Mouse (Mus musculus) NIH3T3 (cell line): ENCODE data around the gene Brca2.
A peak's percentile ranks its signal among the peaks of the same experiment; 100 is the strongest.

ENCODE experiments used
- DNase-seq: peaks from one replicate; pipeline ENCODE4 v3.0.0-alpha.2; 2012; ENCODE audit warnings: low read depth

Gene Brca2

GRCm38 (mm10) chr5:150564426-150564825, 42.0 kb downstream of the Brca2 start:
- DNase-seq, result no peak

GRCm38 (mm10) chr5:150566226-150566625, 43.8 kb downstream of the Brca2 start:
- no peak for DNase-seq

- DNase-seq, result no peak
Measured at GRCm38 (mm10) chr5:150566971-150567370, 44.5 kb downstream of the Brca2 start.

GRCm38 (mm10) chr5:150570496-150571219, 48.2 kb downstream of the Brca2 start:
- DNase-seq, result peak; percentile 25

- peak; percentile 55 for DNase-seq
Measured at GRCm38 (mm10) chr5:150574403-150574802, 52.0 kb downstream of the Brca2 start.

GRCm38 (mm10) chr5:150574885-150575284, 52.5 kb downstream of the Brca2 start:
- DNase-seq, result no peak

- no peak for DNase-seq
Measured at GRCm38 (mm10) chr5:150576832-150577231, 54.4 kb downstream of the Brca2 start.

GRCm38 (mm10) chr5:150578613-150579171, 56.3 kb downstream of the Brca2 start:
- peak; percentile 87 for DNase-seq

GRCm38 (mm10) chr5:150581180-150581579, 58.8 kb downstream of the Brca2 start:
- no peak for DNase-seq

GRCm38 (mm10) chr5:150583181-150583580, 60.8 kb downstream of the Brca2 start:
- no peak for DNase-seq

GRCm38 (mm10) chr5:150583622-150584336, 61.3 kb downstream of the Brca2 start:
- peak; percentile 52 for DNase-seq

- no peak for DNase-seq
Measured at GRCm38 (mm10) chr5:150584337-150584729, 61.9 kb downstream of the Brca2 start.

- DNase-seq, result no peak
Measured at GRCm38 (mm10) chr5:150589945-150590344, 67.5 kb downstream of the Brca2 start.

GRCm38 (mm10) chr5:150592186-150592903, 69.9 kb downstream of the Brca2 start:
- no peak for DNase-seq

- DNase-seq, result no peak
Measured at GRCm38 (mm10) chr5:150592904-150593755, 70.7 kb downstream of the Brca2 start.

GRCm38 (mm10) chr5:150593756-150594648, 71.6 kb downstream of the Brca2 start:
- peak; percentile 70 for DNase-seq

- DNase-seq, result no peak
Measured at GRCm38 (mm10) chr5:150594649-150595339, 72.4 kb downstream of the Brca2 start.

- DNase-seq, result no peak
Measured at GRCm38 (mm10) chr5:150595366-150596016, 73.1 kb downstream of the Brca2 start.

GRCm38 (mm10) chr5:150597088-150597487, 74.7 kb downstream of the Brca2 start, which contains the start of gene N4bp2l1:
TSS of gene N4bp2l1 (minus strand) at chr5:150597188.
- DNase-seq, result no peak
